Mouse (Mus musculus) ovary, postnatal 14 days (tissue): ENCODE measurements around the gene Nptn.

Source experiments
- DNase-seq: peaks from one replicate; pipeline ENCODE4 v3.0.0; 2022; ENCODE audit warnings: low spot score

Nptn gene

DNA sequence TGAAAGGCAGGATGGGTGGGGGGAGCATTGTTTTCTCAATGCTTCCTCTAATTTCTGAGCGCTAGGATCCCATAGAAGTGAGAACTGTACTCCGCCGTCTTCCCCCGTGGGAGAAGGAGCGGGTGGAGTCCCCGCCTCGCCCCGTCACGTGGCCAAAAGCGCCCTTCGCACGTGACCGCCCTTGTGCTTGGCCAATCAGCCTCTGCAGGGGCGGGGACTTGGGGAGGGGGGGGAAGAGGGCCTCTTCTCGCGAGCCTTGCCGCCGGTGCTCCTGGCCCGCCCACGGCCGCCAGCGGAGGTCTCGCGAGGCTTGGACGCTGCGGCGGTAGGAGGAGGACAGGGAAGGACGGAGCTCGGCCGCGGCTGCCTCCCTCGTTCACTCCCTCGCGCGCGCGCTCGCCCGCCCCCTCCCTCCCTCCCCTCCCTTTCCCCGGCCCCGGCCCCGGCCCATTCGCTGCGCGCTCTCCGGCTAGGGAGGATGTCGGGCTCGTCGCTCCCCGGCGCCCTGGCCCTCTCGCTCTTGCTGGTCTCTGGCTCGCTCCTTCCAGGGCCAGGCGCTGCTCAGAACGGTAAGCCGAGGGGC lies at the start of gene Nptn:
Gene Nptn (plus strand): TSS at position 283 of the 583 bp plus-strand sequence.
- DNase-seq = peak; percentile 92

DNA sequence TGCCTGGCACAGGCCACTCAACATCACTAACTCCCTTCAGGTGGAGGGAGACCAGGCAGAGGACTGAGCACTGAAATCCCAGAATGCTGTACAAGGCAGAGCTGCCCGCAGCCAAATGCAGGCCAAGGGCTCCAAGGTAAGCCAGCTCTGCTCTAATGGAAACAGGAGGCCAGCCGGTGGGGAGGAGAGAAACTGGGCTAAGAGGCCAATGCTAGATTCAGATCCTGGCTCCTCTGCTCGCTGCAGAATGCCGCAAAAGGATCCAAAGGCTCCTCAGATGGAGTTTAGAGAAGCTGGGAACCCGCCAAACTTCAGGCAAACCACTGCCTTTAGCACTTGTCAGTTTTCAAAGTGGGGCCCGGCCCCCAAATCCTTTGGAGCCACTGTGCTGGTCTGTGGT lies 48.7 kb upstream of the Nptn start:
- no peak for DNase-seq

DNA sequence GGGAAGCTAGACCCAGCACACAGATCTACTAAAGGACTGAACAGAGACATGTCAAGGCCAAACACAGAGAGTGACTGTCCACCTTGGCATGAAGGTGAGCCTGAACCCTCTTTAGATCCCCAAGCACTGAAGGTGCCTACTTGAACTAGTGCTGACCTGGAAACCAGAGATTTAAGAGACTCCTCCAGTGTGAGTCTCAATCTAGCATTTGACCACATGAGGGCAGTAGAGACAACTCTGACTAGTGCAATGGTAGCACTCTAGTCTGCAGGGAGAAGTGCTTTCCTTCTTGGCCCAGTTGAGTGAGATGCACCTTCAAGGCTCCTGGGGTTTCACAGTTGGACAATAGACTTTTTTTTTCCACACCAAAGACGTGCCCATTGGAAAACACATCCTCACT lies 47.3 kb upstream of the Nptn start:
- DNase-seq = peak; percentile 54

DNA sequence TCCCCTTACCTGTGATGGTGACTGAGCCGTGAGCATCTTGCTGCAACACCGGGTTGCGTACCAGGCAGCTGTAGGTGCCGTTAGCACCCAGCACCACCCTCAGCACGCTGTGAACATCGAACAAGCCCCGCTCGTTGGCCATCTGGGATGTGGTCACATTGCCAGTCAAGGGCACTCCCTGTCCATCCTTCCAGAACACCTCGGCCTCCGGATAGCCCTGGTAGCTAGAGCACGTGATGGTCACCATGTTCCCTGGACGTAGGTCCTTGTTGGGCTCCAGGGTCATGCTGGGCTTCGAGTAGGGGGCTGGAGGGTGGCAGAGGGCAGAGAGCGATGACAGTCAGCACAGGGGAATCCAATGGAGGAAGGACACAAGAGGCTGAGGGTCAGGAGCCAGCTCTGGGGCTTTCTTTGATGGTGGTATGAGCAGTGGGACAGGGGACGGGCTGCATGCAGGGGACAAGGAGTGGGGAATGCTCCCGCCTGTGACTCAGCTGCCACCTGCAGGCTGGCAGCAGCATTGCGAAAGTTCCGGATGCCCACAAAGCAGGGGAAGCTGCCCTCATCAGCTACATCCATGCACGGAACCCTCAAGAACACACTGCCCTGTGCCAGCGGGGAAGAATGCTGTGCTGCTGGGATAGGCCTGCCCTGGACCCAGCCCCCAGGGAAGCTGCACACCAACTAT lies 46.4 kb upstream of the Nptn start:
- DNase-seq = no peak

- DNase-seq = no peak
These were observed 44.3 kb upstream of the Nptn start for GRCm38 (mm10) chr9:58537774-58538173.

DNA sequence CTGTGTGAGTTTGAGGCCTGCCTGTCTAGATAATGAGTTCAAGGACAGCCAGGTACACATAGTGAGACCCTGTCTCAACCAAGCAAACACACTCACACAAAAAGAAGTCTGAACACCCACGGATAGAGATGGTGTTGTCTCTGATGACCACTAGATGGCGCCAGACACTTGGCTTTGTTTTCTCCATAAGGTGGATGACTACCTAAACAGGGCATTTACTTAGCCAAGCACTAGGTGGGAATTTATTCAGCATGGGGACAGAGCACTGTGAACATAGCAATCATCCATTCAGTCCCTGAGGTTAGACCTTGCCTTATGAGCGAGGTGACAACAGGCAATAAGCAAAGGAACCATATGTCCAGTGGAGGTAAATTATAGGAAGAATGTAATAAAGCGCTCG lies 42.2 kb upstream of the Nptn start:
- DNase-seq = peak; percentile 44

DNA sequence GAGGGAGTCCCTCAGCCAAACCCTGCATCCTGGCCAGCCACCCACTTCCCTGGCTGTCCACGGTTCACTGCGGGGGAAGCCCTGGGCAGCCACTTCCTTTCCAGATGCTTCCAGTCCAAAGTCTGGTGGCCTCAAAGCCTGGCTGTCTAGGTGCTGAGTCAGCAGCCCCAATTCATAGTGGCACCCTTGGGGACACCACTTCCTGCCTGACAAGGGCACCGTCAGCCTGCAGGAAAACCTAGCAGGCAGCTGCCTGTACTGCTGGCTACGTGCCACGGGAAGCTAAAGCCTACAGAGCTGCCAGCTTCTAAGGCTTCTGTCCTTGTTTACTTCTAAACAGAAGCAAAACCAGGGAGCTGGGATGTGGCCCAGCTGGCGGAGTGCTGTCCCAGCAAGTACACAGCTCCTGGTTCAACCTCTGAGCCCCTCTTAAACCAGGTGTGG lies 40.1 kb upstream of the Nptn start:
- DNase-seq = peak; percentile 52

DNA sequence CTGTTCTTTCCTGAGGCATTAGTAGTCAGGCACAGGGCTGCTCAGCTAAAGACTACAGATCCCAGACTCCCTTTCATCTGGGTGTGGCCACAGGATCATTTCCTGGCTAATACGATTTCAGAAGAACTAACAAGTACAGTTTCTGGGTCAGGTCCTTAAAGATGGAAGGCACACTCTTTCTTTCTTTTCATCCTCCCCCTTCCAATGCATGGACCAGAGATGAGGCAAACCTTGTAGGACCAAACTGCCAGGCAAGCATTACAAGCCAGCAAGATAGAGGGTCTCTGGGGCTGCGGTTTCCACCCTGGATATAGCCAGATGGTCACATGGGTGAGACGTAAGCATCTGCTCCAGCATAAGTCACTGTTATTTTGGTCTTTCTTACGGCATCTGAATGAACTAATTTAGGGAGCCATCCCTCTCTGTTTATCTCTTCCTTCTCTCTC lies 37.1 kb upstream of the Nptn start:
- no peak for DNase-seq

DNA sequence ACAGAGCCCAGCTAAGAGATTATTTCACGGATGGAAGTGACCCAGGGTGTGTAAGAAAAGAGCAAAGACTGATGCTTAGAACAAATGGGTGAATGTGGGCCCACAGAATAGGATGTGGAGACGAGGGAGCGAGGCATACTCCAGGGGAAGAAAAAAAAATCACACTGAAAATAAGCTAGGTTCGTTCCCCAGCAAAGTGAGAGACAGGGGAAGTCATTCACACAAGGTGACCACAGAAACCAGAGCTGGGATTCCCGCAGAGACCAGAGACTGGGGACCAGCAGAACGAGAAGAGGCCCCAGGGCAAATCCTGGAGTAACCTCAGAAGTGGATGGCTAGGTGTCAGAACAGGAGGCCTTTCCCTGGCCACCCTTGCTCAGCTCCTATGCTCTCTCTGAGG lies 36.6 kb upstream of the Nptn start:
- no peak for DNase-seq

- DNase-seq = no peak
These were observed 35.2 kb upstream of the Nptn start for GRCm38 (mm10) chr9:58546630-58547360.

DNA sequence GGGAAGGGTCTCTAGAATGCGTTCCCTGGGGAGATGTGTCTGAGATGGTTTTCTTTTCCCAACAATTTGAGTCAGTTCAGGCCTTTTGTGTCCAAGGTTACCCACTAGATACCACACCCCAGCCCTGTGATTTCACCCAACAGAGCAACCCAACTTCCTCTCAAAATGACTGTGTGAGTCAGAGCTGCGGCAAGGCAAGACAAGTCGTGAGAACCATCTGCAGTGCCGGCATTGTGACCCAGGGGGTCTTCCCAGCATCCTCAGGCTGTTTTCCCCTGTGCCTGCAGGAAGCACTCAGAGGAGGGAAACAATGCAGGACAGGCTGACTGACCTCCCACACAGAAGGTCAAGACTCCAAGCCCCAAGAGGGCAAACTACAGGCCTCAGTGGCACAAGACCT lies 33.1 kb upstream of the Nptn start:
- no peak for DNase-seq

DNA sequence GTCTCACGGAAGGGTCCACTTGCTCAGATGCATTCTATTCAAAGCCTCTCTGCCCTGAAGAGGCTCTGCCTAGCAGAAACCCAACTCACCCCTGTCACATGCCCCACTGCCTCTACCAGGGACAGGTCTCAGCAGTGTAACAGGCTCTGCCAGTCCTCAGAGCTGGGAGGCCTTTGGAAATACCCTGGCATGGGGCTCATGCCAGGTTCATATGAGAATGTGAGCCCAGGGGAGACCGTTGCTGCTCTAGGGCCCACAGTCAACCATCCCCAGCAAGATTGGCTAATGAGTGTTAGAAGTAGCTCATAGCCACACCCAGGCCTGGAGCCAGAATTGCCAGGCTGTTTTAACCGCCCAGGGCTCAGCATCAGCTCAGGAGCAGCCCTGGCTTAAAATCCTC lies 32.3 kb upstream of the Nptn start:
- DNase-seq = no peak

GRCm38 (mm10) chr9:58550928-58551327 lies 31.1 kb upstream of the Nptn start:
- DNase-seq = no peak

DNA sequence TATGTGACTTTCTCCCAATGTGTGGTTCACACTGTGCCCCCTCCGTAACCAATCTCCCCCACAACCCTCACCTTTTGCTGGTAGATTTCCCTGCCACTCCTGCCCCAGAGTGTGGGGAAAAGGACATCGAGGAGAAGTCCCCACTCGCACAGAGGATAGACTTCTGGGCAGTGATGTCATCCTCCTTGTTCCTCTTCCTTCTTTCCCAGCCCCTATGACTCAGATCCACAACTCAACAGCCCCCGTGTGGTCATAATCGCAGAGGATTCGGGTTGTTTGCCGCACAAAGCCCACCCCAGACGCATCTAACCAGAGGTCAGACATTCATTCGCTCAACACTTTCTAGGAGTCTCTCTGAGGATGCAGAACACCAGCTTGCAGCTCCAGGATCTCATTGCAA lies 30.0 kb upstream of the Nptn start:
- no peak for DNase-seq

GRCm38 (mm10) chr9:58554056-58554907 lies 27.8 kb upstream of the Nptn start:
- no peak for DNase-seq

DNA sequence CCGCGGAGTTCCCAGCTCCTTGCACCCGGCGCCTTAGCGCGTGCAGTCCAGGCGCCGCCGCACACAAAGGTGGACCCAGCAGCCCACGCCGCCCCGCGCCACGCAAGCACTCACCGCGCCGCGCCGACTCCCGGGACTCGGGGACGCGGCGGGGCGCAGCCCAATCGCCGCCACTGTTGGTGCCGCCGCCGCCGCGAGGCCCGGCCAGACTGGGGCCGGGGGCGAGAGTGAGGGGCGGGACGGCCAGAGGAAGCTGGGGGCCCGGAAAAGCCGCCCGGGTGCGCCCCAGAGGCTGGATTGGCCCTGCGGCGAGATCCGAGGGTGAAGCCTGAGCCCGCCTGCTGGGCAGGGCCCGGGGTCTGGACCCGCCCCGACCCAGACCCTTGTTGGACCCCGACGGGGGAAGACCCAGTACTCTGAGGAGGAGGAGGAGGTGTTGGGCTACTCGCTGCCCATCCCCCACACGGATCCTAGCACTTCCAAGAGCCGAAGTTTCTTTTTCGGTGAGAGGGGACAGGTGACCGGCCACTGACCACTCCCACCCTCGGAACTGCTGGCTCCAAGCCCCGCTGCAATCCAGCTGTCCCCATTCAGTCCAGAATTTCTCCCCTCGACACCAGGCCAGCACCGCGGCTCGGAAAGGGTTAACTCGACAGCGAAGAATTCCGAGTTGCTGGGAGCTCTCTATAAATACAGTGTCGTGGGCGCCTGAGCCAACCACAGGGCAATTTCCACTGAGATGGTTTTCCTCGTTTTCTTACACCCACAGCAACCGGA lies 26.9 kb upstream of the Nptn start, which contains the start of gene Cd276:
Gene Cd276 (minus strand): TSS at position 530 of the 777 bp plus-strand sequence.
- peak; percentile 58 for DNase-seq

DNA sequence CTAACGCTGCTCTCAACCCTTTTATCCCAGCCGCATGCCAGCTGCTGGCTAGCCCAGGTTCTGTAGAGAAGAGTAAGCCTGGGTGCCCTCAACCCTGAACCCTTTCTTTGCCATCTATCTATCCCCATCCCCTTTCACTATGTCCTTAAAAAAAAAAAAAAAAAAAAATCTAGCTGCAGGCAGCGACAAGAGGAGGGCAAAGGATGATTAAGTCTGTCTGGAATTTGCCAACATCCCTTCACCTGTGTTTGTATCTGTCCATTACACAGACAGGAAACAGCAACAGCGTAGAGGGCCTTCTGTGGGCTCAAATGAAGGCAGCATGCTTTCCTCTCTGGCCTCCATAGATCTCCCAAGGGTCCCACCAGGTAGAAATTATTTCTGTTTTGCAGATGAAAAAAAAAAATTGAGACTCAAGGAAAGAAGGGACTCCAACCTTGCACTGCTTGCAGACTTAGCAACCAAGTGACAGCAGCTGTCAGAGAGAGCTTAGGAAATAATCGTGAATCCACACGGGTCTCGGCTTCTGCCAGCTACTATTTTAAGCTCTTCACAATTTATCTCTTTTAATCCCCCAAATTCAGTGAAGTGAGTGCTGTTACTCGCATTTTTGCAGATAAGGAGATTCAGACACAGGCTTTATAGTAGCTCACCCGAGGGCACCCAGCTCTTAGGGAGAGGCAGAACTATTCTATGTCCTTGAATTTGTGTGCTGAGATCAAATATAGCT lies 26.2 kb upstream of the Nptn start:
- DNase-seq = no peak

DNA sequence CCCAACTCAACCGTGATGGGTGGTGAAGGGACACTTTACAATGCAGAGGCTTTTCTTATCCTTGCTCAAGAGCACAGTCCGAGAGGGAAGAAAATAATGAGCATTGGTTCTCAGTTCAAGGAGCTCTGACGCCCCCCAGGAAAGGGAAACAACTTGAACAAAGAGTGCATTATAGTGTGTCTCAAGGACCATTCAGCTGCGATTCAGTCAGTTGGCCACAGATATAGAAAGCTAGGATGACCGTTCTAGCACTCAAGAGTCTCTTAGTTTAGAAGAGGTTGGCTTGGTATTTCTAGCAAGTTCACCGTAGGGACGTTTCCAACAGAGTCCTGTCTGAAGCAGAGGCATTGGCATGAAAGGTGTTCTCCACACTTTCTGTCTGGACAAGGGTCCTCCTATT lies 25.4 kb upstream of the Nptn start:
- DNase-seq = no peak

DNA sequence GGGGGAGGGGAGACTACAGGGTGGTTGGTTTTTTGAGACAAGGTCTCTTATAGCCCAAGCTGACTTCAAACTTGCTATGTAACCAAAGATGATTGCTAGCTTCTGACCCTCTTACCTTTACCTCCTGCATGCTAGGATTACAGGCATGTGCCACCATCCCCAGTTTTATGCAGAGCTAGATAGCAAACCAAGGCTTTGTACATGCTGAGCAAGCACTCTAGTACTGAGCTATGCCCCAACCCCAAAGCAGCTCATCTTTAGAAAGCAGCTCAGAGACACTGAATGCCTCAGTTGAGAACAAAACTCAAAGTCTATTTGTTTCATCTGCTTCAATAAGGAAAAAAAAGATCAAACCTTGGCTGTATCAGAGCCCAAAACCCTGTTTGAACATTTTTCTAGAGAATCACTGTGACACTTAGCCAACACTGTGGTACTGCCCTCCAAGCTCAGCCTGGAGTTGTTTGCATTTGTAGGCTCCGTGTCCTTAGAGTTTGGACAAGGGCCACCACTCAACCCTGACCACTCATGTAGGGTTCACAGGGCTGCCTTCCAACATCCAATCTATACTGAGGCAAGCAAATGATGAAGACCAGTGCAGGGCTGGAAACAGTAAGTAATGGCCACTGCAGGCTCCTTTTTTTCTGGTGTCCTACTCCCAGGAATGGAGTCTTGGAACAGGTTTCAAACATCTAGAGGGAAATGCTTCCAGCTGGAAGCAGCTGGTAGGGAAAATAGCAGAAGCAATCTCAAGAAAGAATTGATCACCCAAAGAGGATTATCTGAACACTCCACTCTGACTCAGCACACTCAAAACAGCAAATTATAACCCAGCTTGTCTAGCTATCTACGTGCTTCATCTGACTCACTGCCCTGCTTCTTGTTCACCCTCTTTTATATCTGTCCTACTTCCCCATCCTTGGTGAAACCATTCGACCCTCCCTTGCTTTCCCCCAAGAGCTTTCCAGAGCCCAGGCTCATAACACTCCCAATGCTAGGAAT lies 24.3 kb upstream of the Nptn start:
- DNase-seq = no peak
